Mouse (Mus musculus) adipocyte (in vitro differentiated cells): ENCODE data around the gene Dtd1.
A peak's percentile ranks its signal among the peaks of the same experiment; 100 is the strongest.
"Not testable (repeated sequence)": the region's sequence is repeated elsewhere in the genome, so short reads cannot be mapped to it uniquely, and the experiment has no call there.

Experiments used
- DNase-seq: peaks from one replicate; pipeline ENCODE4 v3.0.0-alpha.2; 2016; ENCODE audit warnings: low spot score

Dtd1 gene

GRCm38 (mm10) chr2:144599831-144600687, at the start of gene Dtd1:
Gene Dtd1 (plus strand): TSS chr2:144599897.
- peak; percentile 88 for DNase-seq

GRCm38 (mm10) chr2:144550529-144550928, 49.2 kb upstream of the Dtd1 start, which contains the start of gene Rbbp9:
Gene Rbbp9 (minus strand): TSS chr2:144550869.
- DNase-seq, result peak; percentile 80

DNA sequence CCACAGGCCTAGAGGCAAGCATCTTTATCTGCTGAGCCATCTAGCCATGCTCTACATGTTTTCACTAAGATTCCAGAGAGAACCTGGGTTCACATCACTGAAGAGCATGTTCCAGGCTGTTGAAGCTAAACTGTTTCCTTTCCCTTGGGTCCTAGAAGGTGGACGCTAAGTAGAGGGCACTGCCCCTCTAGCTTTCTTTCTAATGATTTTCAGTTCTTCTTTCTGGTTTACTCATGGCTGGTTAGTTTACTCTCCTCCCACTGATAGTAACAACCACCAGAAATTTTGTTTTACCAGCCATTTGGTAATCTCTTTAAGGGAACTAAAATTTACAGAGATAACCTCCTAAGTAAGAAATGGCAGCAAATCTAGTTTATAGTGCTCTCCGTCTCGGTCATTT, 45.8 kb upstream of the Dtd1 start:
- no peak for DNase-seq

DNA sequence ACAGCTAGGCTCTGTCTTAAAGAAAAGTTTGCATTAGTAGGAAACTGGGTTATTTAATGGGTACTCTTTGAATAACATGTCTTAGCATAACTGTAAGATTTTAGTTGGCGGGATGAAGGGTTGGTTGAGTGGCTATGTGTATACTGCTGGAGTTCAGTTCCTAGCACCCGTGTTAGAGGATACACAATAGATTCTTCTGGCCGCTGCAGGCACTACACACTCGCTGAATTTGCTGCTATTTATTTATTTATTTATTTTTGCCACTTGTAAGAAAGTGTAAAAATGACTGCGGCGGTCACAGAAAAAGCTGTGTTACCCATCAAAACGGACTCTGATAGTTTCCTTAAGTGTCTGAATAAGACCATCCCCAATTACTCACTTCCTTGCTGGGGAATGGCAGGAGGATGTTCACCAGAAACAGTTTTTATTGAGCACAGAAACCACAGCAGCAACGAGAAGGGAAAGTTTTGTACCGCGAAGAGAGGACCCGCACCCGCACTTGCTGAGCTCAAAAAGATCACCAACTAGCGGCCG, 44.3 kb upstream of the Dtd1 start:
- DNase-seq, result no peak

- DNase-seq, result peak; percentile 98
These were observed 43.7 kb upstream of the Dtd1 start, which contains the start of gene Sec23b for GRCm38 (mm10) chr2:144555820-144556552. Gene Sec23b (plus strand): TSS chr2:144556229.

- DNase-seq, result no peak
These were observed 11.0 kb upstream of the Dtd1 start for GRCm38 (mm10) chr2:144588723-144589122.

- not testable (repeated sequence) for DNase-seq
These were observed 6.7 kb upstream of the Dtd1 start for GRCm38 (mm10) chr2:144593036-144593435.

DNA sequence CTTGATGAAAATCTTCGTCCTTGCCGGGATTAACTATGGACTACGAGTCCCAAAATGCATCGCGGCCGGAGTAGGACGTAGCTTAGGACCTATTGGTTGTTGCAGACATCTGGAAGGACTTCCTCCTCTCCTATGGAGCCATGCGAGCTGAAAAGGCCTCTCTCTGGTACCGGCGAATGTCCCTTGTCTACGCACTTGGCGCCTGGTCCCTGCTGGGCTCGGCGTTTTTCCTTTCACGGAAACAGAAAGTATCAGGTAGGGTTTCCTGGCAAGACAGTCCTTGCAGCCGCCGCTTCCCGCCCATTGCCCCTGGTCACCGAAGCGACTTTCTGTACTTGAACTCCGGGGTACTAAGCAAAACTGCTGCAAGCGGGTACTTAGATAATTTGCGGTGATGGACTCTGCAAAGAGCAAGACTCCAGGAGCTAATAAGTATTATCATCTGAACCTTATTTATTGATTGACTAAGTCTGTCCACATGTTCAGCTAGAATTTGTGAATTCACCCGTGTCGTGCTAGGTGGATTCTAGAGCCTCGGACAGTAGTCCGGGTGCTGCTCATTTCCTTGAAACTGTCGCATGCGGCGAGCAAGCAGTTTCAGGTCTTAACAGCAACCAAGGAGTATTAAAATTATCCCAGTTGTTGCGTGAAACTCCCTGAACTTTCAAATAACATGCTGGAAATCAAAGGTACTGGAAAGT, 5.6 kb upstream of the Dtd1 start, which contains the start of gene Smim26:
Gene Smim26, plus strand, starts transcription at position 104 of the 701 bp plus-strand sequence.
- DNase-seq, result peak; percentile 84

- no peak for DNase-seq
These were observed 1.7 kb upstream of the Dtd1 start for GRCm38 (mm10) chr2:144598006-144598405.

- DNase-seq, result no peak
These were observed 1.9 kb downstream of the Dtd1 start for GRCm38 (mm10) chr2:144601576-144601975.

DNA sequence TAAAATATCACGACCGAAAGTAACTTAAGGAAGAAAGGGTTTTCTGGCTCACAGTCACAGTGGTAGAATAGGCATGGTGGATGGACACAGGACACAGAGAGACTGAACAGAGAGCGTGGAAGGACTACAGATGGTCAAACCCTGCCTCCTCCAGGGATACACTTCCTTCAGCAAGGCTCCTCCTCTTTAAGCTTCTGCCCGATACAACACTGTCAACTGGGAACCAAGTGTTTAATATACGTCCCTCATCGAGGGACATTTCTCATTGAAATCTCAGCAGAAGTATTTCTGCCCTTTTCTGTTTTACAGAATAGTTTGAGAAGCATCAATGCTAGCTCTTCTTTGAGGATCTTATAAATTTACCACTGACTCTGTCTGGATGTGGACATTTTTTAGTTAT, 14.3 kb downstream of the Dtd1 start:
- DNase-seq, result no peak

DNA sequence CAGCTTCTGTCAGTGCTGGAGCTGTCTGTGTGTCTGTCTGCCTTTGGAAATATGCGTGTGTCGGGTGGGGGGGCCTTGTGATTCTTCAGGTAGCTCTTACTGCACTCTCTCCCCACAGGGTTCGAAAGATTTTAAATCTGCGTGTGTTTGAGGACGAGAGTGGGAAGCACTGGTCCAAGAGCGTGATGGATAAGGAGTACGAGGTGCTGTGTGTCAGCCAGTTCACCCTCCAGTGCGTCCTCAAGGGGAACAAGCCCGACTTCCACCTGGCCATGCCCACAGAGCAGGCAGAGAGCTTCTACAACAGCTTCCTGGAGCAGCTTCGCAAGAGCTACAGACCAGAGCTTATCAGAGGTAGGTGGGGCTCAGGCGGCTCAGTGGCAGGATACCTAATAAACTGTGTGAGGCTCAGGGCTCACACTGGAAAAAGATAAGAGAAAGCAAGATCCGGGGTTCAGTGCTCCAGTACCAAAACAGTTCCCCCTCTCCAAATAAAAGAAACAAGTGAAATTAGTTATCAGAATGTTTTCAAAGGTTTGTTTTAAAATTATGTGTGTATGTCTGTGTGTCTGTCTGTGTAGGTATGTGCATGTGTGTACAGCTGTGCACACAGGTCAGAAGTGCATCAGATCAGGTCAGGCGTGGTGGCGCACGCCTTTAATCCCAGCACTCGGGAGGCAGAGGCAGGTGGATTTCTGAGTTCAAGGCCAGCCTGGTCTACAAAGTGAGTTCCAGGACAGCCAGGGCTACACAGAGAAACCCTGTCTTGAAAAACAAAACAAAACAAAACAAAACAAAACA, 17.6 kb downstream of the Dtd1 start:
- DNase-seq, result no peak

GRCm38 (mm10) chr2:144621491-144621890, 21.8 kb downstream of the Dtd1 start:
- no peak for DNase-seq

DNA sequence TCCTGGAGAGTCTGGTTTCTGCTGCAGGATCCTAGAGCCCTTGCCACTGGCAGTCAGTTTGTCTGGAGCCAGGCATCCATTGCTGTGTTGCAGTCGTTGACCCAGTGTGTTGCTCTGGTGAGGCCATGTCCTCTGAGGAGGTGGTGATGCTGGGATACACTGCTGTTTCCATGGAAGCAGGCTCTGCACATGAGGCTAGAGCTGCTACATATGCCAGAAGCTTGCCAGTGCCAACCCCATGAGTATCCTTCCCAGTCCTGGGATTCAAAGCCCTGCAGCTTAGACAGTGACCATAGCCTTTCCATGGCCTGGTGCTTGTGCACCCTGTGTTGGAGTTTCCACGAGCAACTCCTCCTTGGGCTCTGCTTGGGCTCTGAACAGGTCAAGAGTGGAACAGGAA, 33.9 kb downstream of the Dtd1 start:
- no peak for DNase-seq

DNA sequence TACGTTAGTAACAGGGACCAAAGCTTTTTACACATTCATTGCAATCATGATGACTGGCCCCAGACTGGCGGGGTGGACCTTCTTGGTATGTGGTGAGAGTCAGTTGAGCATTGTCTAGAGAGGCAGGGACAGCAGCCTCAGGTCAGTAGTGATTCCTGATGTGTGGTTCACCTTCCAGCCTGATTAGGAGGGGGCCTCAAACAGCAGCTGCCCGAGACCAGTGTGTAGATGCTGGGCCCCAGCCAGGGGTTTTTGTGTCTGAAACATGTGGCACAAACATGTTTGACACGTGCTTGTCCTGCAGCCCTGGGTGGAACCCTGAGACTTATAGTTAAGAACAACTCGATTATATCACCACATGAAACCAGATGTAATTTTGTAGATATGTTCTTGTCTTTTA, 34.5 kb downstream of the Dtd1 start:
- no peak for DNase-seq

DNA sequence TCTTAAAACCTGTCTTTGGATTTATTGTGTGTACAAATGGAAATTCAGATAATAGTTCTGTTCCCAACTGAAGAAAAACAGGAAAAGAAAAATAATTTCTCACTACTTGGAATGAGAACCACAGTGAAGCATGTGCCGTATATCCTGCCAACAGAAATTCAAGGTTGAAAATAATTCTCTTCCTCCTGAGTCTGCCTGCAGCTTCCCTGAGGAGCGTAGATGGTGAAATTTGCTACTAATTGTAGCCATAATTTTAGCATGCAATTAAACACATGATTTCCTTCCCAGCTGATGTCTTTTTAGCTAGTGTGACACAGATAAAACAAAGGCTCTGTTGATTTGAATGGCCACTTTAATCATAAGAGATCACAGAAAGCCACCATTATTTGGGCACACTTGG, 35.0 kb downstream of the Dtd1 start:
- DNase-seq, result no peak

GRCm38 (mm10) chr2:144635644-144636320, 36.1 kb downstream of the Dtd1 start:
- peak; percentile 66 for DNase-seq

DNA sequence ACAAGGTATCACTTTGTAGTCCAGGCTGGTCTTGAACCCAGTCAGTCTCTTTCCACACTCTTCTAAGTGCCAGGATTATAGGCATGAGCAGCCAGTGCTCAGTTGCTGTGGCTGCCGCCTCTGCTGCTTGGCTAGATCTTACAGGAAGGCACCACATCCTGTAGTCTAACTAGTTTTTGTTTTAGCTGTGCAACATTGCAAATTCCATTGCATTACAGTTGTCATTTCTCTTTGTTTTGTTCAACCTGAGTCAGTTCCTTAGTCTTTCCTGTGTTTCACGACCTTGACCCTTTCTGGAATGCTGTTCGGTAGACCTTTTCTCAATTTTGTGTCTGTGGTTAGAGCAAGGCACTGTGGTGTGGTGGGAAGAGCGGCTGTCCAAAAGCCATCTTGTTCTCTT, 37.5 kb downstream of the Dtd1 start:
- DNase-seq, result no peak

DNA sequence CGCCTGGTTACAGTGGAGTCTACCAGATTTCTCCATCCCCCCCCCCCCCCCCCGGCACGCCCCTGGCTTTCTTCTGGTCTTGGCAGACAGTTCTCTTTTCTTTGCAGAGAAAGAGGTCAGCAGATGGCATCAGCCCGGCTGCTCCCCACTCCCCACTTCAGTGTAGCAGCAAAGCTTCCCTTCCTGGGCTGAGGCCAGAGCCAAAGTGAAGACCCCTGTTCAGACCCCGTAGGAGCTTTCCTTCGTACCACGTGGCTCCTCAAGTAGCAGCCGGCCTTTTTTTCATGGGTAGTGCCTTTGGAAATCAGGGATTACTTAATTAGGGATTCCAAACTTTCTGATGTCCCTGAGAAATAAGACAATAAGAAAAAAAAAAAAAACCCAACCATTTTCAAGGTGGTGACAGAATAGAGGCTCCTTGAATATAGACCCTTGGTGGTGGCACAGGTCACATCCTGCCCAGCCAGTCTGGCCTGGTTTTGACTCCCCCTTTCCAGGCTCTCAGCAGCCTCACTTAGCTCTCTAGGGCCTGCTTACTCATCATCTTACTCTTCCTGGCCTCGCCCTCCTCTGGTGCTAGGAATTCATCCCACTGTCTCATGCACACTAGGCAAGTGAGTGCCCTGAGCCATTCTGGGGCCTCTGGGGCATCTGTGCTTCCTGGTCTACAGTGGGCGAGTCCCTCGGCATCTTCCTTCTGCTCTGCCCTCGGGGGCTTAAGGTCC, 38.1 kb downstream of the Dtd1 start:
- DNase-seq, result no peak

DNA sequence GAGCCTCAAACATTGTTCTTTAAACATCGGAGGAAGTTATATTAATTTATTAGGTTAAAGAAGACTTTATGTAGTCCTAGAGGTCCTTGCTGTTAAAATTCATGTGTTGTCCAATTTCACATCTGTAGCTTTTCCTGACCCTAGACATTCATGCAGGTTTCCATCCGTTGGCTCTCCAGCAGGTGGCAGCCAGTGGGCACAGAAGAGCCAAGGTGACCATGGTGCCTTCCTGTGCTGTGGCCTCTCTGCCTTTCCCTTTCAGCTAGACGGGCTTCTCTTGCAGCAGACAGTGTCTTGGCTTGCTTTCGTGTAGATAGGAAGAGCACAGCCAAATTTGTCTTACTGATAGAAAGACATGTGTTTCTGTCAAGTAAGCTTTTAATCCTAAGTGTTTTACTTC, 39.0 kb downstream of the Dtd1 start:
- peak; percentile 39 for DNase-seq
